Mouse (Mus musculus): ENCODE measurements at regions not wholly inside any gene's neighbourhood (a gene's known extent, or its start where the extent isn't known, plus 50 kb on each side); places are given as distances from the start of the nearest gene placed in this dataset.

DNA sequence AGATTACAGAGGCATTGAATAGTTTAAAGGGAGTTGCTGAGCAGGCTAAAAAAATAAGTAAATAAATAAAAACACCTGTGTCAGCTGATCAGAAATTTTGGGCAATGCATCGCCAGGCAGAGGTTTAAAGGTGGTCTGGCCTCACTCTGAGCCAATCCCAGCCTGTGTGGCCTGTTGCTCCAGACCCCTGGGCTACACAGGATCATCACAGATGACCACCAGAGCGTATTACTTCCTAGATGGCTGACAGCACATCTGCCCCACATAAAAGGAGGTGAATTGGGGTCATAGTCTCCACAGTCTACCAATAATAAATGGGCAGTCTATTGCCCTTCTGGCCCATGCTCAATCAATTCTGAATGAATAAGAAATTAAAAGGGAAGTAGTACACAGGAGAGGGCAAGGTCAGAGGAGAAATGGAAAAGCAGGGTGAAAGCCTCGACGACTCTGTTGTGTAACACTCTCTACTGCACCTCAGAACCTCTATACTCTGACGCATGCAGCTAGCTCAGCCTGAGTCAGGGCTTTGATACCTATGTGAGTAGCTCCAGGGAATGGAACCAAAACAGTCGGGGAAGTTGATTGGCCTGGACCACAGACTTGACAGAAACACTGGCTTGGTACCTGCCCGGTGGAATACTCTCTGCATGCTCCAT, 124.2 kb upstream of the Thsd7b start:
- no peak for TF ChIP-seq POLR2A (IDR thresholded peaks at IDR 0.05; ENCODE audit: insufficient read depth, low read depth, low read length)
- TF ChIP-seq CTCF (IDR thresholded peaks at IDR 0.05; ENCODE audit: insufficient read depth, low read depth, low read length) = no peak
